Mouse (Mus musculus): ENCODE measurements around the gene Abhd14b. TPM values are rescaled to one million over a fixed set of nuclear protein-coding genes. Genes with fewer than 3 reads are reported as not detected.

The Abhd14b gene
- 1 to 10 TPM; 1.2 to 1.3 TPM for total RNA-seq (2023)

GRCm38 (mm10) chr9:106447348-106447747, at the start of gene Abhd14b, which contains the start of gene Abhd14a:
TSS of gene Abhd14b (plus strand) at chr9:106447459.
TSS of gene Abhd14a (minus strand) at chr9:106447678.

GRCm38 (mm10) chr9:106429221-106430014, 17.8 kb upstream of the Abhd14b start, which contains the start of gene Rpl29:
TSS of gene Rpl29 (plus strand) at chr9:106429454.

GRCm38 (mm10) chr9:106453271-106454070, 6.2 kb downstream of the Abhd14b start, which contains the start of gene Pcbp4:
TSS of gene Pcbp4 (plus strand) at chr9:106453291.

GRCm38 (mm10) chr9:106465571-106466200, 18.4 kb downstream of the Abhd14b start, which contains the start of gene Gpr62:
TSS of gene Gpr62 (minus strand) at chr9:106465938.

GRCm38 (mm10) chr9:106475663-106476001, 28.4 kb downstream of the Abhd14b start, which contains the start of gene Rrp9:
TSS of gene Rrp9 (plus strand) at chr9:106475963.

GRCm38 (mm10) chr9:106476924-106477484, 29.7 kb downstream of the Abhd14b start, which contains the start of gene Parp3:
TSS of gene Parp3 (minus strand) at chr9:106476949.

GRCm38 (mm10) chr9:106499667-106500066, 52.4 kb downstream of the Abhd14b start, which contains the start of gene Iqcf1:
TSS of gene Iqcf1 (plus strand) at chr9:106499967.

Other genes with a start within 250 kb of the Abhd14b start
- gene Ppm1m, start 247.7 kb upstream of the Abhd14b start, total RNA-seq (2023) = 100 to 1,000 TPM; 132 to 139 TPM
- gene Twf2, start 244.4 kb upstream of the Abhd14b start, total RNA-seq (2023) = 100 to 1,000 TPM; 166 to 171 TPM
- 10 to 100 TPM; 14.7 to 15.4 TPM for gene Tlr9, start 224.9 kb upstream of the Abhd14b start, total RNA-seq (2023)
- 100 to 1,000 TPM; 215 to 220 TPM for gene Alas1, start 198.8 kb upstream of the Abhd14b start, total RNA-seq (2023)
- 10 to 100 TPM; 17.3 to 17.5 TPM for gene Poc1a, start 166.4 kb upstream of the Abhd14b start, total RNA-seq (2023)
- 10 to 100 TPM; 22.1 to 25.2 TPM for gene Dusp7, start 78.8 kb upstream of the Abhd14b start, total RNA-seq (2023)
- gene Rpl29, start 18.0 kb upstream of the Abhd14b start, total RNA-seq (2023) = 100 to 1,000 TPM; 320 to 397 TPM
- gene Acy1, start 9.1 kb upstream of the Abhd14b start, total RNA-seq (2023) = 1 to 10 TPM; 4.6 to 5.3 TPM
- gene Abhd14a, start 219 bp downstream of the Abhd14b start, total RNA-seq (2023) = 1 to 10 TPM; 1.8 to 1.9 TPM
- gene Pcbp4, start 5.8 kb downstream of the Abhd14b start, total RNA-seq (2023) = 1 to 10 TPM; 1.6 to 2.2 TPM
- gene Gpr62, start 18.5 kb downstream of the Abhd14b start, total RNA-seq (2023) = not detected
- 10 to 100 TPM in 1 of 2 experiments, 1 to 10 TPM in 1; 8.3 to 13.0 TPM for gene Rrp9, start 28.5 kb downstream of the Abhd14b start, total RNA-seq (2023)
- gene Parp3, start 29.5 kb downstream of the Abhd14b start, total RNA-seq (2023) = 10 to 100 TPM; 12.8 to 18.8 TPM
- gene Iqcf1, start 52.5 kb downstream of the Abhd14b start, total RNA-seq (2023) = not detected
- gene Iqcf5, start 67.1 kb downstream of the Abhd14b start, total RNA-seq (2023) = not detected
- gene Iqcf3, start 114.2 kb downstream of the Abhd14b start, total RNA-seq (2023) = not detected
- not detected for gene Iqcf4, start 123.5 kb downstream of the Abhd14b start, total RNA-seq (2023)
- not detected for gene Iqcf6, start 179.1 kb downstream of the Abhd14b start, total RNA-seq (2023)
- not detected for gene Grm2, start 208.6 kb downstream of the Abhd14b start, total RNA-seq (2023)
- 1 to 10 TPM; 6.7 to 7.8 TPM for gene Tex264, start 238.5 kb downstream of the Abhd14b start, total RNA-seq (2023)